In the genomic region with DNA sequence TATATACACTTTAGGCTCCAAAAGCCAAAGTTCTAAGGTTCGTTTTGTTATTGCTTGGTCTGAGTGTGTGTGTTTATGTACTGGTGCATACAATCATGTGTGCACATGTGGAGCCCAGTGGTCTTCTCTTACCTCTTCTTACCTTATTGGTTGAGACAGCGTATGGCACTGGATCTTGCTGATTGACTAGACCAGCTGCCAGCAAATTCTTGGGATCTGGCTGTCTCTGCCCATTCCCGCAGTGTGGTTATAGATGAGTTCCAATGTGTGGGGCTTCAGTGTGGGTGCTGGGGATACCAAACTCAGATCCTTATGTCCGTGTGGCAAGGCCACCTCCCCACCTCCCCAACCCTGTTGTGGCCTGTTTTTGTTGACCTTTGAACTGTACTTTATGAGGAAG, we compare ENCODE assay signal across 28 mouse cellular contexts. TPM values are rescaled to one million over a fixed set of nuclear protein-coding genes. Genes with fewer than 3 reads are reported as not detected.
DNase-seq lines count a peak whose midpoint lies in the region; ATAC-seq and TF ChIP-seq lines count a peak whose summit lies in the region.
"Had no signal": no experiment of that assay in that cellular context is flagged by ENCODE, and none has a peak within 500 bp of the region (broad histone marks: within the 10 kb centered on the region; RNA-seq: fewer than 3 reads in every experiment).

No protein-coding gene starts in this region.

- ATAC-seq in liver, postnatal 0 days = no peak
- ATAC-seq in intestine, embryonic 16.5 days = peak; percentile 0; the same call in 1 of the 2 replicates
- no peak for ATAC-seq in inflammation-experienced regulatory T-cells, adult 6 months
- ATAC-seq: CD4-positive, CD25-positive, alpha-beta regulatory T cell, adult 4 months; forebrain, embryonic 15.5 days had no signal

- no peak for TF ChIP-seq EP300 in liver, postnatal 0 days (IDR thresholded peaks at IDR 0.05; ENCODE audit: low read depth)

- no peak overlapping the region for H3K9ac ChIP-seq in liver, postnatal 0 days (replicated peaks)
- H3K9ac ChIP-seq in intestine, embryonic 16.5 days (ENCODE audit: low read depth, low read length) = no peak overlapping the region
- H3K9ac ChIP-seq: embryonic facial prominence, embryonic 13.5 days; forebrain, embryonic 12.5 days; forebrain, embryonic 15.5 days; heart, embryonic 12.5 days; heart, embryonic 15.5 days; hindbrain, embryonic 13.5 days had no signal

- peaks cover 6% of the 10 kb centered on the region for H3K9me3 ChIP-seq in liver, postnatal 0 days (ENCODE audit: low read length)
- 0 out of 2 replicates have a peak, but pooled peaks cover under 1% of the 10 kb centered on the region for H3K9me3 ChIP-seq in intestine, embryonic 16.5 days (ENCODE audit: control insufficient read depth, low read length)
- H3K9me3 ChIP-seq: heart, embryonic 15.5 days had no signal

- H3K27ac ChIP-seq in kidney, adult 2 months (ENCODE audit: insufficient read depth, low read depth, low read length) = peak overlapping the region; percentile 62; the same call in 1 of the 2 replicates
- H3K27ac ChIP-seq in liver, postnatal 0 days (ENCODE audit: low read depth) = peak overlapping the region; percentile 90
- H3K27ac ChIP-seq in intestine, embryonic 16.5 days (ENCODE audit: low read length) = peak overlapping the region; percentile 97
- H3K27ac ChIP-seq in small intestine, adult 2 months (ENCODE audit: insufficient read depth, low read depth, low read length) = peak overlapping the region; percentile 76
- H3K27ac ChIP-seq: embryonic facial prominence, embryonic 10.5 days; embryonic facial prominence, embryonic 13.5 days; forebrain, embryonic 12.5 days; forebrain, embryonic 15.5 days; heart, embryonic 15.5 days; hindbrain, embryonic 10.5 days; hindbrain, embryonic 13.5 days had no signal

- H3K4me3 ChIP-seq in kidney, adult 2 months (ENCODE audit: insufficient read depth, low read depth, low read length) = no peak overlapping the region
- H3K4me3 ChIP-seq in liver, postnatal 0 days (ENCODE audit: low read depth, low read length) = no peak overlapping the region
- no peak overlapping the region for H3K4me3 ChIP-seq in intestine, embryonic 16.5 days (ENCODE audit: low read length)
- no peak overlapping the region for H3K4me3 ChIP-seq in small intestine, adult 2 months (ENCODE audit: low read depth, low read length)
- H3K4me3 ChIP-seq: embryonic facial prominence, embryonic 10.5 days; embryonic facial prominence, embryonic 13.5 days; erythroblast, embryonic 14.5 days; forebrain, embryonic 12.5 days; forebrain, embryonic 15.5 days; heart, embryonic 12.5 days; heart, embryonic 15.5 days; hindbrain, embryonic 10.5 days; hindbrain, embryonic 13.5 days had no signal

- WGBS in kidney, adult 2 months = 59% methylated on average over 4 of the region's 4 CpGs
- WGBS in liver, postnatal 0 days (ENCODE audit: insufficient replicate concordance) = 66% methylated on average over 4 of the region's 4 CpGs
- 76% methylated on average over 4 of the region's 4 CpGs for WGBS in intestine, embryonic 16.5 days
- WGBS in small intestine, adult 2 months = 55% methylated on average over 4 of the region's 4 CpGs

- H3K4me2 ChIP-seq in liver, postnatal 0 days (ENCODE audit: low read depth, low read length) = no peak overlapping the region
- H3K4me2 ChIP-seq in intestine, embryonic 16.5 days (ENCODE audit: low read depth, low read length) = no peak overlapping the region
- H3K4me2 ChIP-seq: embryonic facial prominence, embryonic 13.5 days; forebrain, embryonic 12.5 days; forebrain, embryonic 15.5 days; heart, embryonic 12.5 days; heart, embryonic 15.5 days; hindbrain, embryonic 13.5 days had no signal

- peaks cover 35% of the 10 kb centered on the region for H3K4me1 ChIP-seq in kidney, adult 2 months (ENCODE audit: control insufficient read depth, insufficient read depth, low read length)
- H3K4me1 ChIP-seq in liver, postnatal 0 days (ENCODE audit: insufficient read depth) = peaks cover 15% of the 10 kb centered on the region
- H3K4me1 ChIP-seq in intestine, embryonic 16.5 days (ENCODE audit: control insufficient read depth, insufficient read depth, low read length) = peaks cover 10% of the 10 kb centered on the region; the same call in 1 of the 2 replicates
- H3K4me1 ChIP-seq in small intestine, adult 2 months (ENCODE audit: control insufficient read depth, insufficient read depth, insufficient read length, low read length) = peaks cover 32% of the 10 kb centered on the region
- H3K4me1 ChIP-seq: embryonic facial prominence, embryonic 13.5 days; forebrain, embryonic 15.5 days; hindbrain, embryonic 13.5 days had no signal

- peak; percentile 50 for DNase-seq in kidney, adult 2 months
- DNase-seq in kidney, postnatal 10 days = no peak
- DNase-seq in liver, postnatal 0 days = no peak
- no peak for DNase-seq in liver
- no peak for DNase-seq in adrenal gland, postnatal 4 days (ENCODE audit: low spot score in 2 of 2)
- DNase-seq: adrenal gland, adult 2 months; cerebellum, adult 11-12 months; cerebellum, adult 8-10 months; cerebellum, postnatal 10 days; cerebellum, postnatal 36 days; embryo, embryonic 11 days; gastrocnemius, postnatal 25 days; heart, adult 18-20 months; heart, postnatal 10 days; heart, postnatal 36 days had no signal

- H3K27me3 ChIP-seq in kidney, adult 2 months (replicated peaks; ENCODE audit: control insufficient read depth, insufficient read depth, low read length) = no peaks in the 10 kb centered on the region
- H3K27me3 ChIP-seq in liver, postnatal 0 days (ENCODE audit: insufficient read depth, low read length) = no peaks in the 10 kb centered on the region
- no peaks in the 10 kb centered on the region for H3K27me3 ChIP-seq in intestine, embryonic 16.5 days (replicated peaks; ENCODE audit: control insufficient read depth, insufficient read depth, low read length)
- no peaks in the 10 kb centered on the region for H3K27me3 ChIP-seq in small intestine, adult 2 months (ENCODE audit: control insufficient read depth, insufficient read depth, low read length)
- H3K27me3 ChIP-seq: embryonic facial prominence, embryonic 13.5 days; forebrain, embryonic 12.5 days; forebrain, embryonic 15.5 days; heart, embryonic 15.5 days had no signal

- no peaks in the 10 kb centered on the region for H3K36me3 ChIP-seq in kidney, adult 2 months (ENCODE audit: control insufficient read depth, insufficient read depth, low read length)
- H3K36me3 ChIP-seq in liver, postnatal 0 days (replicated peaks; ENCODE audit: insufficient read depth, low read length) = no peaks in the 10 kb centered on the region
- H3K36me3 ChIP-seq in intestine, embryonic 16.5 days (ENCODE audit: control insufficient read depth, insufficient read depth, low read length) = no peaks in the 10 kb centered on the region
- no peaks in the 10 kb centered on the region for H3K36me3 ChIP-seq in small intestine, adult 2 months (ENCODE audit: control insufficient read depth, insufficient read depth, low read length)
- H3K36me3 ChIP-seq: embryonic facial prominence, embryonic 10.5 days; embryonic facial prominence, embryonic 13.5 days; forebrain, embryonic 12.5 days; forebrain, embryonic 15.5 days; heart, embryonic 12.5 days; heart, embryonic 15.5 days; hindbrain, embryonic 10.5 days; hindbrain, embryonic 13.5 days had no signal

- TF ChIP-seq POLR2A in kidney, adult 2 months (IDR thresholded peaks at IDR 0.05; ENCODE audit: low read depth, low read length) = no peak
- no peak for TF ChIP-seq POLR2A in small intestine, adult 2 months (IDR thresholded peaks at IDR 0.05; ENCODE audit: low read depth, low read length)

- no peak for TF ChIP-seq CTCF in kidney, adult 2 months (conservative IDR thresholded peaks at IDR 0.05; ENCODE audit: insufficient read depth, insufficient read length, low read depth, low read length)
- TF ChIP-seq CTCF in liver, postnatal 0 days (IDR thresholded peaks at IDR 0.05; ENCODE audit: low read depth) = no peak
- no peak for TF ChIP-seq CTCF in small intestine, adult 2 months (IDR thresholded peaks at IDR 0.05; ENCODE audit: extremely low read depth, insufficient read length, insufficient replicate concordance, low read depth, low read length)

RNA-seq across cellular contexts. Expression of a gene that starts 21.8 kb away (rescaled TPM):
- 206 and 212 TPM in 2 replicates for polyA plus RNA-seq in kidney, adult 2 months (2012; rRNA removed)
- 428 and 466 TPM in 2 replicates for polyA plus RNA-seq in liver, postnatal 0 days (2015; fragmentation: Nextera tagmentation; extraction: Ambion mirVana)
- 48.3 and 56.0 TPM in 2 replicates for polyA plus RNA-seq in intestine, embryonic 16.5 days (2015; fragmentation: Nextera tagmentation; extraction: Ambion mirVana)
- polyA plus RNA-seq in small intestine, adult 2 months (2012; rRNA removed) = 17.6 and 23.0 TPM in 2 replicates
- 100 to 1,000 TPM; 217 to 313 TPM for total RNA-seq in adrenal gland, postnatal 4 days (2021)
- 10 to 100 TPM in 1 of 3 experiments, 1 to 10 TPM in 2; 6.6 to 12.1 (median 8.6) TPM for polyA plus RNA-seq in inflammation-experienced regulatory T-cells, adult 6 months (2017; shearing (Covaris generic))
